Mouse (Mus musculus): ENCODE data around the gene Klrb1c. TPM values are rescaled to one million over a fixed set of nuclear protein-coding genes. Genes with fewer than 3 reads are reported as not detected.
"Not testable (repeated sequence)": the region's sequence is repeated elsewhere in the genome, so short reads cannot be mapped to it uniquely, and the experiment has no call there.

Gene Klrb1c
- polyA plus RNA-seq (2012; rRNA removed) = 1.1 TPM in 2 replicates

DNA sequence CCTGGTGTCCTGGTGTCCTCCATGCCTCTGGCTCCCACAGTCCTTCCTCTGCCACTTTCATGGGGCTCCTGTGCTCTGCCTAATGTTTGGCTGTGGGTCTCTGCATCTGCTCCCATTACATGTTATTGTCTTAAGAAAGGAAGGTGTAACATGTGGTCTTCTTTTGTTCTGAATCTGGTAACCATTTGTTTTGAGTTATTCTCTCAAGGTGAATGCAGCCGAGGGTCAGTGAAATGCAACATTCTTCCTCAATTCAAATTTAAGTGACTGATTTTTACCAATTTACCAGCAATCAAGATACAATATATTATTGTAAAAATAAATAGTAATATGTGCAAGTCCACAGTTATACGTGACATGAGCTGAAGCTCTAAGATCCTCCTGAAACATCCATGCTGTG is at the start of gene Klrb1c:
TSS of gene Klrb1c (minus strand) at position 101 of the 400 bp plus-strand sequence.
- no peak for DNase-seq (ENCODE audit: low spot score)

DNA sequence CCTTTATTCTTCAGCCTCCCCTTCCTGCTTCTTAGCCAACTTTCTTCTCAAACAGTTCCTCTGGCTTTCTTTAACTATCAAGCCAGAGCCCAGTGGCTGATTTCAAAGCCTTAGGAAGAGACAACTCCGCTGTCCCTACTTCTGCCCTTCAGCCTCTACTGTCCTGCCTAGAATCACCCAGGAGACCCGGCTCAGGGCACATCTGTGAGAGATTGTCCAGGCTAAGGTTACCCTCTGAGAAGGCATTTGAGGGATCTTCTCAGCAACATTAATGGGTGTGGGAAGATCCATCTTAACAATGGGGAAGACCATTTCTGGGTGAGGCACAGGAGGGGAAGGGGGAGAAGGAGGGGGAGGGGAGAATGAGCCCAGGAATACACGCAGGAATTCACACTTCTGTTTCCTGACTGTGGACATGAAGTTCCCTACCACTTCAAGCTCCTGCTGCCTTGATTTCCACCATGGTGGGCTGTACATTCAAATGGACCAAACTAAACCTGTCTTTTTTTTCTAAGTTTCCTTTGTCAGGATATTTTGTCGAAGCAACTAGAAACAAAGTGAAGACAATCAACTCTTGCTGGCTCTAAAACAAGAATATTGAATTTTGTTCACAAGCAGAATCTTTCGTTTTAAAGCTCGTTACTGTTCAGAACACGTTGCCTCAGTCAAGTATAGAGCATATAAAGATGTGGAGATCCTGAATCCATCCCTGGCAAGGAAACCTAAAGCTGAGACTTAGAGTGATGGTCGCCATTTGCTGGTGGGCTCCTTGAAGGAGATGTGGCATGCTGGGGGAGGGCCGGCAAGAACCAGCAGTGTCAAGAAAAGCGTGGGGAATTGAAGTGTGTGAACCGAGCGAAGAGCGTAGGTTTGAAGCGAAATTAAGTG is 48.7 kb upstream of the Klrb1c start:
- DNase-seq (ENCODE audit: low spot score) = no peak

DNA sequence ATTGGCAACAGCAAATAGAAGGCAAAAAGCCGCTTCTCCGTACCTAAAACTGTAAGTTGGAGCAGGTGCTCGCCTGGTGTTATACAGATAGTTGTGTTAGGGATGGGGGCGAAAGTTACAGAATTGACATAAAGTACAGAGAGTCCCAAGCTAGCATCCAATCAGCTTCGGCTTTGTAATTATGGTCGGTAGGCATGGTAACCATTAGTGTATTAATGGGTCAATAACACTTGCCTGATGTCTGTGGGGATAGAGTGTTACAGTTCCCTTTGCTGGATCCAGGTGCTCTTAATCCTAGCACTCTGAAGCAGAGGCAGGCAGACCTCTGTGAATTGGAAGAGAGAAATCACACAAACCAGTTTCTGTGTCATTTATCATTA is 47.9 kb upstream of the Klrb1c start:
- DNase-seq (ENCODE audit: low spot score) = no peak

DNA sequence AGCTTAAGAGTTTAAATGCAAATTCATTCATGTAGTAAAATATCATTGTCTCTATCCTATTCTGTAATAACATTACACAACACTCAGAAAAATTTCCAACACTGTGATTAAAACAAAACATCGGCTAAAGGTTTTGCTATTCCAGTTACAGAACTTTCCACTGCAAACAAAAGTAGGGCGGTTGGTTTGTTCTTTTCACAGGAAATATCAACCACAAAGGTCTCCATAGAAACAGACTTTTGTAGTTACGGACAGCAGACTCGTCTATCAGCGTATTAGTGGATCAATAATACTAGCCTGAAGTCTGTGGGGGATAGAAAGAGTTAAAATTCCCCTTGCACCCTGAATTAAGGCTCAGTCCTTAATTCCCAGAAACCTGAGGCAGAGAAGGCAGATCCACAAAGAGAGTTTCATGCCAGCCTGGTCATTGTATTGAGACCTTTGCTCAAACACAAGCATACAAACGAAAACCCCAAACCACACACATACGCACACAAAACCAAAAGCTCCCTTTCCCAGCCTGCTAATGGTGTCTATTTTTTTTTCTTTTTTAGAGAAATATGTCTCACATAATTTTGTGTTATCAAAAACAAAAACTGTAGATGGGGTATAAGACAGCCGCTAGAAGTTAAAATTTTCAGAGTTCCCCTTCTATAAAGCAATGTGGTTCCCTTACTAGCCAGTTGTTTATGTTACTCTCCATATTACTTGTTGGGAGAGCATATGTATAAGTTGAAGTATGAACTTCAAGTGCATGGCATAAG is 47.4 kb upstream of the Klrb1c start:
- DNase-seq (ENCODE audit: low spot score) = no peak

DNA sequence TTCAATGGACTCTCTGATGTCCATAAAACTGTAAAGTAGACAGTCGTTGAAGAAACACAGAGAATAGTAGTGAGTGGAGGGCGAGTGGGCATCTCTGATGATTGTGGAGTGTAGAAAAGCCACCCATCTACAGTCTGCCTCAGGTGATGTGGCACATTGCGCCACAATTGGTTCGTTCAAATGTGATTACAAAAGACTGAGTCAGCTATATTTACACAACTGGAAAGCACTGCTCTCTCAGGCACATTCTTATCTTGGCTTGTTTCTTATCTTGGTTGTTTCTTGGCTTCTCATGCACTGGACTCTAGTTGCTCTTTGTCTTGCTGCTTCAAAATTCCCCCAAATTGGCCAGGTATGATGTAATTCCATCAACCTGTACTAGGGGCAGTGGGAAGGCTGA is 46.6 kb upstream of the Klrb1c start:
- no peak for DNase-seq (ENCODE audit: low spot score)

DNA sequence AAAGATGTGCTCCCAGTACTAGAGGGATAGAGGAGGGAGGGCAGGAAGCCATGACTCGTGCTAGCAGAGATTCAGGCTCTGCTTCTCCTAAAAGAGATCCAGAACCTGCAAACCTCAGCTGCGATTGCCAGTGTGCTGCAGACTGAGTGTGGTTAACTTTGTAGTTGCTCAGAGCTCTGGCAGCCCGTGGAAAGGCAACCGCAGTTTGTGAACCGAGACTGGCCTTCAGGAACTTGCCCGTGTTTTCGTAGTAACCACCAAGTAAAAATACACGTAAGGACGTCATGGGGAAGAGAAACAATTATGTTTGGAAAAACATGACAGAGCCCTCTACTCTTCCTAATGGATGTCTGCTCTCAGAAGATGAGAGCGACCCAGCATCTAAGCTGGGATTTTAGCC is 44.0 kb upstream of the Klrb1c start:
- DNase-seq (ENCODE audit: low spot score) = no peak

DNA sequence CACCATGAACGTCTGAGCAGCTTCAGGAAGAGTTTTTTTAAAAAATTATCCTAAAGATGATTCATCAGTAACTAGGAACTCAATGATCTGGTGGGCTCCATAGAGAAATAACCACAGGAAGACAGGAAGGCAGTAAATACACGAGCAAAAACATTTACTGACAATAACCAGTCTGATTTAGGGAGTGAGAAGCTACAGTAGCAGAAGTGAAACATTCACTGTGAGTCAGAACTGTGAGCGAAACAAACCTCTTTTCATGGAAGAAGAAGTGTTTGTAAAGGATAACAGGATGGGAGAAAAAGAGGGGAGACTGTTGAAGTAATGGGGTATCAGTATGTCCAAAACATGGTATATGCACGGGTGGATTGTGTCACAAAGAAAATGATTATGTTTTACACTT is 40.8 kb upstream of the Klrb1c start:
- DNase-seq (ENCODE audit: low spot score) = no peak

DNA sequence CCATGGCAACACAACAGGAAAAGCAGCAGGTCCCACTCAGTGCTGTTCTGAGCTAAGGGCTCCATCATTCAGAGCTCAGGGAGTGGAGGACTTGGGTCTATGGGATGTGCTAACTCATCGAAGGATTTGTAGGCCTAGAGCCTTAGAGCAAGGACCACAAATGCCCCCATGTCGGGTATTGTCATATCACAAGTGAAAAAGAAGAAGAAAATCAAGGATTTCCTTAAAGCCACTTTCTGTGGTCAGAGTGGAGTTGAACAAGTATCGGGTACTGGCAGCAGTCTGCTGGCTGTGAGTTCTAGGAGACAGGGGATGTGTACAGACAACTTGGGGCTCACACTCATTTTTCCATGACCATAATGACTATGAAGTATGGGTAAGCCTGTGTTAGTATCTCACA is 37.8 kb upstream of the Klrb1c start:
- DNase-seq (ENCODE audit: low spot score) = no peak

DNA sequence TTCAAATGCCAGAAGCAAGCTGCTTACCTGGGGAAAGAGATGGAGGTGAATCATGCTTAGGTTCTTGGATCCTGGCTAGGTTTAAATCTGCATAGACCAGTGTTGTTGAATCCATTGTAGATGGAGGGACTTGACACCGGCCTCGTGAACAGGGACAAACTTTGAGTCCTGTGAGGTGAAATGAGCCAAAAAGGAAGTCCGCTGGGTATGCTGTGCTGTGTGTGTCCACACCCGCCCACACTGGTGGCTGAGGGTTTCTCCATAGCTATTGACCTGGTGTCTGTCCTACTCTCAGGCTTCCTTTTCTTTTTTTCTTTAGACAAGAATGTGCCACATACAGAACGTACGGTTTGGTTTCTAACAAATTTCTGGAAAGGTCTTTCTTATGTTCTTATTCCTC is 37.1 kb upstream of the Klrb1c start, which contains the start of the genes Gm44511 and Klrb1b:
TSS of gene Gm44511 (minus strand) at position 184 of the 400 bp plus-strand sequence.
TSS of gene Klrb1b (minus strand) at position 200 of the 400 bp plus-strand sequence.
- DNase-seq (ENCODE audit: low spot score) = no peak

DNA sequence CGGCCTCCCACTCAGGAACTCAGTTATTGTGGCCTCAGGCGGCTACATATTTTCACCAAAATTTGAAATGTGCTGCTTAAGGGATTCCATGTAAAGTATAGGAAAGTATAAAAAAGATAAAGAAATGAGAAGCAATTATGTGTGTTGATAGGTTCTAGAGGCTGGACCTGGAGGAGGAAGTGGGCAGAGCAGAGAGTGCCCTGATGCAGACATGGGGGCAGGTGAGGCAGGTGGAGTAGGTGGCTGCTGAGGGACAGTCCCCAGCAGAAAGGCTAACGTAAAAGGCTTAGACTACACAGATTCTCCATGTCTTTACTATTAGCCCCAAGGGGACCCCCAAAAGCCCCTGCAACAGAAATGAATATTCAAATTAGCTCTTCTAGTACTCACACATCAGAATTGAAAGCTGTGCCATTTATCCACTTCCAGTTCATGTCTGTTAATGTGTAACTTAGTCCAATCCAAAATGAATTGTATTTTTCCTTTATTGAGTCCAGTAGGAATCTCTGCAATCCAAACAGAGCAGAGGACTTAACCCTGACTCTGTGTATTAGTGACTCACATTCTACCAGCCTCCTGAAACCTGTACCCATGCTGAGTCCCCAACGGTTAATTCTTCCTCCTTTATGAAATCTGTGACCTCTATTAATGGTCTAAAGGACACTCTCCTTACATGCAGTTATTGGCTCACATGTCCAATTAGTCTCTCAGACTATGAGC is 29.2 kb upstream of the Klrb1c start:
- DNase-seq (ENCODE audit: low spot score) = no peak

DNA sequence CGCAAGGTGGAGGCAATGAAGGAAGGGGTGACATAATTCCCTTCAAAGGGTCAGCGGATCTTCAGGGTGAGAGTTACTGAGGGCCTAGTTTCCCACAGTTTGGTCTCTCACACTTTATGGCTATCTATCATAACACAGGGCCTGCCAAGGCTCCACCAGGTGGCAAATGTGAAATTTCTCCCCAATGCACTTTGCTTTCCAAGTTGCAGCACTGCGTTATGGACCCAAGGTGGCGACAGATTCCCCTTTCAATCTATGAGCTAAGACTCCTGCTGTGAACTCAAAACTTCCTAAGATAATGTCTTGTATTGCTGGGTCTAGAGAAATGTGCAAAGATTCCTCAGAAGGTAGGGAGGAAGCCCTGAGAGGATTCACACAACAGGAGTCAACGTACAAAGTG is 19.5 kb upstream of the Klrb1c start:
- no peak for DNase-seq (ENCODE audit: low spot score)

DNA sequence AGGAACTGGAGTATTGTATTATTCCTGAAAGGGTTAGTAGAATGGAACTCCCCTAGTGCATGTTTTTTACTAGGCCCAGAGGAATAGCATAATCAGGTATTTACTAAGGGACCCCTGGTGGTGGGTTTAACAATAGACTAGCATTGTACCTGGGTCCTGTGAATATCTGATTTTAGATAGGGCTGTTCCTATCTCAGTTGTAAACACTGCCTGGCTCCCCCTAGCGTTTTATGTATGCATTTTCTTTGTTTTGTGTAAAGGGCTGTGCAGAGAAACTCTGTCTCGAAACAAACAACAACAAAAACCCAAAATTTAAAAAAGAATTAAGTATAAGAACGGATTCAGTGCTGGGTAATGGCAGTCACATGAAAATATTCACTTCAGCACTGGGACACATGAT is 18.0 kb upstream of the Klrb1c start:
- DNase-seq (ENCODE audit: low spot score) = no peak

DNA sequence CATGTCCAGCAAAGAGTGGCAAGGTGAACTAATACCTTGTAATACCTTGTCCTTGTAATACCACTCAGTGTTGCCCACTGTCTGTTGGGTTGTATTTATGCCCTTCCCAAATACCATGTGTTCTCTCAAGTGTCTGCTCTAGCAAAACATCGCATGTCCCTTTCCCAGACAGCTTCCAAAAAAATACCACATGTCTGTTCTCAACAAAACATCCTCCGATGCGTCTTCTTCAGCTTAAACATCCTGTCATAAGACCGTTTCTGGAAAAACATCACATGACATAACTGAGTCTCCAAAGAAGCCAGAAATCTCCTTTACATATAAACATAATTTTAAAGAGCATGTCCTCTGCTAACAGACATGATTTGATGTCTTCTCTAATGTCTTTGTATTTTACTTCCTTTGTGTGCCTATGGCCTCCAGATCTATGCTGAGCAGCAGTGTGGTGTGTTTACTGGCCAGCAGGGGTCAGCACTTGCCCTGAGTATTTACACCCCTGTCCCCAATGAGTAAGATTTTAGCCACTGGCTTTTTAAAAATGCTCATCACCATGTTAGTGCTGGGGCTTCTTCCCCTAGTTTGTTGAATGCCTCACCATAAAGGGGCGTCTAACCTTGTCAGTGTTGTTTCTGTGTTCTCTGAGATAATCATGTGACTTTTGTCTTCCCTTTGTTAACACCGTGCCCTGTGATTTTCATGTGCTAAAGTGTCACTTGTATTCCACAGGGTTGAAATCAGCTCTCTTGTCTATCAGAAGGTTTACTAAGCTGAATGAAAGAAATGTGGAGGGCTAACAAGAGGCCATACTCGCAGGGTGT is 16.0 kb upstream of the Klrb1c start:
- DNase-seq (ENCODE audit: low spot score) = not testable (repeated sequence)

DNA sequence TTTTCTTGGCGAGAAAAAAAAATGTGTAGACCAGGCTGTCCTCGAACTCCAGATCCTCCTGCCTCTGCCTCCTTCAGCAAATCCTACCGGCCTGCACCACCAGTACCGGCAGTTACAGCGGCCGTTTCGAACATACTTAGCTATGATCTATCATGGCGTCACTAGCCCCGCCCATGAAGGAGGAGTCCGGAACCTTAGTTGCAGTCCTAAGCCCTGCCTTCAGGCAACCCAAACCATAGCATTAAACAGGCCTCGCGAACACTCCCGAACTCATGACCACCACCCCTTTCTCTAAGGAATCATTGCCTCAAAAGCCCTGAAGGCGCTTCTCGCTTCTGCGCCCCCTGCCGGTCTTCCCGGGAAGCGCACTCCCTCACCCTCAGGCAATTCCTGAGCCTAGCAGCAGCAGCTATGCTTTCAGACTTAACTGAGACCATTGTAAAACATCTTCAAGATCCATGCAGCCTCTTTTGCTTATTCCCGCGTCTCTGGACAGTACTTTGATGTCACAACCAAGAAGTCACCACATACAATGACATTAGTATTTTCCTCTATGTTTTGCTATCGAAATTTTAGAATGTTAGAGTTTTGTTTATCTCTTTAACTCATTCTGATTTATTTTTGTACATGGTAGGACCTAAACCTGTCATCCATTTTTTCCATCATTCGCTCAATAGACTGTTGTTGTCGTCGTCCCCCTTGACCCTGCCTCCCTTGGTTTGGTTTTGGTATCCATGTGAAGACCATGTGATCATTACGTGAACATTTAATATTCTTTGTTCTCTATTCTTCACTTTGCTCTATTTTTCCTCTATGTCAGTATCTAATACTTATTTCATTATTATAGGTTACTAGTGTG is 14.2 kb upstream of the Klrb1c start:
- DNase-seq (ENCODE audit: low spot score) = peak; percentile 86

DNA sequence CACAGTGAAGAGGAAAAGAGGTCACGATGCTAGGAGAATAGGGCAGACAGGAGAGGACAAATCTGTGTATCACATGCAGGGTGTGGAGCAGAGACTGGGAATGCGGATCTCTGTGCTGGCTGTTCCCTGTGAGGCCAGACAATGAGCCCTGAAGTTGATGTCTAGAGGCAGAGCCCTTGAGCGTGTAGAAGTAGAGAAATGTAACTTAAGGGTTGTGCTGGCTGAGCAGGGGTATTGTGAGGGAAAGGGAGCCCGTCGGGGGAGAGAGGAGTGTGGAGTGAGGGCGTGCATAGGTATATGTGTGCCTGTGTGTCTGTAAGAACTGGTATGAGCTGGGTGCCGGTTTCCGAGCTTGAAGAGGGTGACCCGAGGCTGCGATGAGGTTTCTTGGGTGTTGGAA is 13.5 kb upstream of the Klrb1c start:
- DNase-seq (ENCODE audit: low spot score) = no peak

DNA sequence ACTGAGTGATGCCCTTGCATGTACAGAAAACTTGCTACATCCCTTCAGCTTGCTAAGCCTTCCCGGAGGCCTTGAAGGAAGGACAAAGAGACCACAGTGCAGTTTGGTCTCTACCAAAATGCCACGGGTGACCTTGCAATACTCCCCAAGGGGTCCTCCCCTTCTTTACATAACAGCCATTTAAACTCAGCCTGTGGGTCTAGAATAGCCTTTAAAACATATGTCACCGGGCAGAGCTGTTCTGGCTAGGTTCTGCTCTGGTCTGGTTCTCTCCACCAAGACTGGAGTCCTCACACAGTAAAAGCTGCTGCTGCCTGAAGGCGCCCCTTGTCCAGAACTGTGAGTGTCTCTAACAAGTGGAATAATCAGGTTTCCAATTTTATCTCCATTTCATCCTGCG is 11.7 kb upstream of the Klrb1c start:
- DNase-seq (ENCODE audit: low spot score) = not testable (repeated sequence)

DNA sequence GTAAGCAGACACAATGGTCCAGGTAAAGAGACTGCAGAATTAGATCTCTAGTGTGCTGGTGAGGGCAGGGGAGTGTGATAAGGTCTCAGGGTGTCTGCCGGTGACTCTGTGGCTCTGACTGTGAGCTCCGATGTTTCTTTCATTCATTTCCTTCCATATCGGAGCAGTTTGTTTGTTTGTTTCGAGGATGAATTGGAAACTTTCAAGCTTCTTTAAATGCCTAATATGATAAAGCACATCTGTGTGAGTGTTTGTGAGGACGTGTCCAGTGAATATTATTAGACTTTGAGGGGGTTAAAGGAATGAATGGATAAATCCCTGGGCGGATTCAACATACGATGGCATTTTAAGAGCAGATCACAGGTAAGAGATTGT is 10.9 kb upstream of the Klrb1c start:
- DNase-seq (ENCODE audit: low spot score) = no peak

DNA sequence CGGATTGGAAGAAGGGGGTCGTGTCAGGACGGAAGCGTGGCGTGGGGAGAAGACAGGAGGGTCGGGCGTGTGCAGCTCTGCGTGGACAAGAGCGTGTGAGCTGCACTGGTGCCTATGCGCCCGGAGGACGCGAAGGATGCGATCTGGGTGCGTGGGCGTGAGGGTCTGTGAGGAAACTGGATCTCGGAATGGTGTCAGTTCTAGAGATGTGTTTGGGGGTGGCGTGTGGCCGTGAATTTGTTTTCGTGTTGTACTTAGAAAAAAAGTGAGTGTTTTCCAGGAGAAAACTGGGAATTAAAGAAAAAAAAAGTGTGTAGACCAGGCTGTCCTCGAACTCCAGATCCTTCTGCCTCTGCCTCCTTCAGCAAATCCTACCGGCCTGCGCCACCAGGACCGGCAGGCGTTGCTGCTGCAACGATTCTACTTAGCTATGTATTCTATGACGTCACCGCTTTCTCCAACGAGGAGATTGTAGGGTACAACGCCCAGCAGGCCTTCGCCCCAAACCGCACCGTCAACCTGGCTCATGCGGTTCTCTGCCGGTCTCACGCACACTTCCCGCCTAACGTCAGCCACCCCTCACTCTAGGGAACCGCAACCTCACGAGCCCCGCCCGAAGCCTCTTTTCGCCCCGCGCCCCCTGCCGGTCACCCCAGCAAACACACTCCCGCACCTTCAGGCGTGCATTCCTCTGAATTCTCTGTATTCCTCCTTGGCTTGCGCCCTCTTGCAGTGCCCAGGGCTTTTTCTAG is 10.3 kb upstream of the Klrb1c start:
- DNase-seq (ENCODE audit: low spot score) = peak; percentile 82

DNA sequence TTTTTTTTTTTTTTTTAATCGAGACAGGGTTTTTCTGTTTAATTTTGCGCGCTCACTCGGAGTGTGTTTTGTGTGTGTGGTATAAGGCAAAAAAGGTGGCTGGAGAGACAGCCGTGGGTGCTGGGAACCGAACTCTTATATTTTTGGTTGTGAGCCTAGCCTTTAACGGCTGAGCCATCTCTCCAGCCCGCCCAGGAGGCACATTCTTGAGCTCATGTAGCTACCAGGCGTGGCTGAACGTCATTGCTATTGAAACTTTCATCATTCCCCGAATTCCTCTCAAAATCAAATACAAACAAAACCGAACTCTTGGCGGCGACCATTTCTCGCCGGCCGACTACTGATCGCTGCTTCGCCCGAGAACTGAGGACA is 9.7 kb upstream of the Klrb1c start:
- peak; percentile 71 for DNase-seq (ENCODE audit: low spot score)
